Mouse (Mus musculus) lung, postnatal 0 days (tissue): Measurements from ENCODE around the gene Klhl7.

Experiments
- CTCF ChIP-seq: IDR thresholded peaks from 2 replicates; pipeline ENCODE4 v1.5.1; 2016; ENCODE audit warnings: antibody characterized with exemption, mild to moderate bottlenecking
- EP300 ChIP-seq: IDR thresholded peaks from 2 replicates; pipeline ENCODE4 v1.6.1; 2016; ENCODE audit warnings: antibody characterized with exemption, mild to moderate bottlenecking, control low read depth

- no peak for TF ChIP-seq CTCF
- no peak for TF ChIP-seq EP300
Observed at GRCm38 (mm10) chr5:24095393-24095792, 5.0 kb upstream of the Klhl7 start.
